Mouse (Mus musculus) stomach, embryonic 15.5 days (tissue): Measurements from ENCODE around the gene Tnfrsf4. TPM values are rescaled to one million over a fixed set of nuclear protein-coding genes. Genes with fewer than 3 reads are reported as not detected.

Experiments
- ATAC-seq: fragments of 200-750 bp; cut with Nextera tagmentation; 2 replicates; pipeline ENCODE4 v1.8.0; 2017; ENCODE audit warnings: low read depth, moderate number of reproducible peaks, moderate TSS enrichment; ENCODE audit not compliant: insufficient read depth, low FRiP score
- H3K27ac ChIP-seq: fragments of 300-500 bp; sonication (generic); 2 replicates; pipeline ENCODE4 v1.5.1; 2015; ENCODE audit warnings: mild to moderate bottlenecking, inconsistent platforms
- H3K27me3 ChIP-seq: fragments of 300-500 bp; sonication (generic); replicated peaks from 2 replicates; pipeline ENCODE4 v1.6.1; 2015; ENCODE audit warnings: inconsistent platforms
- H3K36me3 ChIP-seq: fragments of 300-500 bp; sonication (generic); 2 replicates; pipeline ENCODE4 v1.6.1; 2015; ENCODE audit warnings: inconsistent platforms
- H3K4me1 ChIP-seq: fragments of 300-500 bp; sonication (generic); 2 replicates; pipeline ENCODE4 v1.6.1; 2015; ENCODE audit warnings: inconsistent platforms
- H3K4me2 ChIP-seq: fragments of 300-500 bp; sonication (generic); 2 replicates; pipeline ENCODE4 v1.6.1; 2015; ENCODE audit warnings: mild to moderate bottlenecking, inconsistent platforms
- H3K4me3 ChIP-seq: fragments of 300-500 bp; sonication (generic); replicated peaks from 2 replicates; pipeline ENCODE4 v1.5.1; 2015; ENCODE audit warnings: inconsistent platforms
- H3K9ac ChIP-seq: fragments of 300-500 bp; sonication (generic); 2 replicates; pipeline ENCODE4 v1.6.1; 2015; ENCODE audit warnings: inconsistent platforms
- H3K9me3 ChIP-seq: fragments of 300-500 bp; sonication (generic); 2 replicates; pipeline ENCODE4 v1.6.1; 2016; ENCODE audit warnings: inconsistent platforms
- WGBS: fragments of 180-500 bp; shearing (Covaris S2); methylation state at CpG from one replicate; pipeline ENCODE4 v1.1.7; 2015; 5-methylcytosine and 5-hydroxymethylcytosine counted together
- polyA plus RNA-seq: library from polyadenylated mRNA; unstranded; fragments of >200 nt; fragmentation: Nextera tagmentation; extraction: Ambion mirVana; gene quantifications from 2 replicates; pipeline ENCODE4 v1.2.1, GENCODE M21; 2015

Gene Tnfrsf4
- 0.64 and 1.1 TPM in 2 replicates for polyA plus RNA-seq

- Histone ChIP-seq H3K9ac (no peak within 1 kb of the TSS), H3K4me2 (no peak within 1 kb of the TSS), H3K27ac (no peak within 1 kb of the TSS), H3K36me3 (peaks cover 27% of the 10 kb centered on the region), H3K9me3 (no peaks in the 10 kb centered on the region), H3K4me3 (no peak within 1 kb of the TSS), H3K27me3 (no peaks in the 10 kb centered on the region), H3K4me1 (no peaks in the 10 kb centered on the region)
- no peak for ATAC-seq
- 76% methylated on average over 8 of the region's 8 CpGs for WGBS
Observed at GRCm38 (mm10) chr4:156013637-156014036, at the start of gene Tnfrsf4. Gene Tnfrsf4 (plus strand): TSS chr4:156013843.

- peaks cover 18% of the 10 kb centered on the region for H3K36me3 ChIP-seq
- 87% methylated on average over 11 of the region's 11 CpGs for WGBS
- no peak overlapping the region for H3K4me3 ChIP-seq
- peaks cover 16% of the 10 kb centered on the region; the same call in 1 of the 2 replicates for H3K4me1 ChIP-seq
- H3K4me2 ChIP-seq: no peak overlapping the region
- no peak overlapping the region for H3K27ac ChIP-seq
- no peaks in the 10 kb centered on the region for H3K27me3 ChIP-seq
- ATAC-seq: no peak
- H3K9me3 ChIP-seq: no peaks in the 10 kb centered on the region
- H3K9ac ChIP-seq: no peak overlapping the region
Observed at GRCm38 (mm10) chr4:155964396-155964795, 49.2 kb upstream of the Tnfrsf4 start.

GRCm38 (mm10) chr4:155969043-155969653 lies 44.5 kb upstream of the Tnfrsf4 start:
- no peak overlapping the region for H3K4me2 ChIP-seq
- H3K36me3 ChIP-seq: peaks cover 18% of the 10 kb centered on the region
- no peak overlapping the region for H3K9ac ChIP-seq
- H3K27ac ChIP-seq: no peak overlapping the region
- no peak overlapping the region for H3K4me3 ChIP-seq
- ATAC-seq: peak; percentile 71
- 60% methylated on average over 13 of the region's 13 CpGs for WGBS
- no peaks in the 10 kb centered on the region for H3K27me3 ChIP-seq
- no peaks in the 10 kb centered on the region for H3K9me3 ChIP-seq
- H3K4me1 ChIP-seq: no peaks in the 10 kb centered on the region

- no peaks in the 10 kb centered on the region for H3K4me1 ChIP-seq
- H3K36me3 ChIP-seq: 0 out of 2 replicates have a peak, but pooled peaks cover 10% of the 10 kb centered on the region
- H3K9ac ChIP-seq: no peak overlapping the region
- H3K27ac ChIP-seq: no peak overlapping the region
- WGBS: 86% methylated on average over 5 of the region's 5 CpGs
- H3K27me3 ChIP-seq: no peaks in the 10 kb centered on the region
- no peak overlapping the region for H3K4me2 ChIP-seq
- no peak for ATAC-seq
- H3K4me3 ChIP-seq: no peak overlapping the region
- H3K9me3 ChIP-seq: no peaks in the 10 kb centered on the region
Observed at GRCm38 (mm10) chr4:155970286-155970685, 43.4 kb upstream of the Tnfrsf4 start.

GRCm38 (mm10) chr4:155972651-155973050 lies 41.0 kb upstream of the Tnfrsf4 start:
- no peak overlapping the region for H3K27ac ChIP-seq

GRCm38 (mm10) chr4:155973239-155973638 lies 40.4 kb upstream of the Tnfrsf4 start:
- H3K27ac ChIP-seq: no peak overlapping the region
- no peak overlapping the region for H3K4me3 ChIP-seq

More at GRCm38 (mm10) chr4:155972651-155973050, 41.0 kb upstream of the Tnfrsf4 start:
- no peaks in the 10 kb centered on the region for H3K27me3 ChIP-seq
- no peak overlapping the region for H3K9ac ChIP-seq
- ATAC-seq: no peak
- no peak overlapping the region for H3K4me3 ChIP-seq
- 76% methylated on average over 6 of the region's 6 CpGs for WGBS
- no peaks in the 10 kb centered on the region for H3K4me1 ChIP-seq
- H3K4me2 ChIP-seq: no peak overlapping the region
- no peaks in the 10 kb centered on the region for H3K9me3 ChIP-seq
- H3K36me3 ChIP-seq: no peaks in the 10 kb centered on the region

GRCm38 (mm10) chr4:155981436-155982082 lies 32.1 kb upstream of the Tnfrsf4 start:
- ATAC-seq: no peak
- no peak overlapping the region for H3K4me3 ChIP-seq

More at GRCm38 (mm10) chr4:155973239-155973638, 40.4 kb upstream of the Tnfrsf4 start:
- no peak for ATAC-seq
- 80% methylated on average over 2 of the region's 2 CpGs for WGBS
- no peaks in the 10 kb centered on the region for H3K9me3 ChIP-seq
- H3K4me1 ChIP-seq: no peaks in the 10 kb centered on the region
- H3K4me2 ChIP-seq: no peak overlapping the region
- H3K9ac ChIP-seq: no peak overlapping the region
- no peaks in the 10 kb centered on the region for H3K27me3 ChIP-seq
- H3K36me3 ChIP-seq: no peaks in the 10 kb centered on the region

GRCm38 (mm10) chr4:155983788-155984187 lies 29.9 kb upstream of the Tnfrsf4 start:
- H3K4me2 ChIP-seq: no peak overlapping the region
- no peaks in the 10 kb centered on the region for H3K9me3 ChIP-seq
- H3K27me3 ChIP-seq: no peaks in the 10 kb centered on the region
- H3K4me3 ChIP-seq: no peak overlapping the region
- no peak overlapping the region for H3K9ac ChIP-seq
- no peak for ATAC-seq
- H3K27ac ChIP-seq: no peak overlapping the region
- H3K4me1 ChIP-seq: no peaks in the 10 kb centered on the region
- WGBS: 24% methylated on average over 2 of the region's 2 CpGs
- H3K36me3 ChIP-seq: no peaks in the 10 kb centered on the region

More at GRCm38 (mm10) chr4:155981436-155982082, 32.1 kb upstream of the Tnfrsf4 start:
- H3K9ac ChIP-seq: no peak overlapping the region
- H3K4me2 ChIP-seq: no peak overlapping the region
- H3K27me3 ChIP-seq: no peaks in the 10 kb centered on the region
- no peak overlapping the region for H3K27ac ChIP-seq
- no peaks in the 10 kb centered on the region for H3K9me3 ChIP-seq
- no peaks in the 10 kb centered on the region for H3K36me3 ChIP-seq
- no peaks in the 10 kb centered on the region for H3K4me1 ChIP-seq
- 73% methylated on average over 12 of the region's 12 CpGs for WGBS

GRCm38 (mm10) chr4:155991211-155991907 lies 22.3 kb upstream of the Tnfrsf4 start:
- Histone ChIP-seq H3K4me3 (peak overlapping the region; percentile 69), H3K36me3 (peaks cover 6% of the 10 kb centered on the region; the same call in 1 of the 2 replicates), H3K4me2 (peak overlapping the region; percentile 99), H3K9me3 (no peaks in the 10 kb centered on the region), H3K9ac (peak overlapping the region; percentile 74; the same call in 1 of the 2 replicates), H3K4me1 (peaks cover 18% of the 10 kb centered on the region), H3K27me3 (no peaks in the 10 kb centered on the region), H3K27ac (peak overlapping the region; percentile 97)
- ATAC-seq: no peak
- WGBS: 80% methylated on average over 22 of the region's 22 CpGs

GRCm38 (mm10) chr4:155991908-155992230 lies 21.8 kb upstream of the Tnfrsf4 start:
- H3K36me3 ChIP-seq: peaks cover 6% of the 10 kb centered on the region; the same call in 1 of the 2 replicates
- H3K9ac ChIP-seq: peak overlapping the region; percentile 74
- H3K4me3 ChIP-seq: peak overlapping the region; percentile 69
- WGBS: 24% methylated on average over 37 of the region's 37 CpGs
- no peaks in the 10 kb centered on the region for H3K9me3 ChIP-seq
- H3K27ac ChIP-seq: peak overlapping the region; percentile 97
- H3K4me2 ChIP-seq: peak overlapping the region; percentile 99
- no peak for ATAC-seq
- no peaks in the 10 kb centered on the region for H3K27me3 ChIP-seq
- peaks cover 18% of the 10 kb centered on the region for H3K4me1 ChIP-seq

- WGBS: under 1% methylated on average over 99 of the region's 99 CpGs
- H3K36me3 ChIP-seq: peaks cover 6% of the 10 kb centered on the region; the same call in 1 of the 2 replicates
- H3K27me3 ChIP-seq: no peaks in the 10 kb centered on the region
Observed at GRCm38 (mm10) chr4:155992241-155992905, 21.3 kb upstream of the Tnfrsf4 start, which contains the start of the genes B3galt6 and Sdf4. Gene B3galt6 (minus strand): TSS chr4:155992649. Gene Sdf4 (plus strand): TSS chr4:155992872.

More at GRCm38 (mm10) chr4:155992241-155992905, 21.3 kb upstream of the Tnfrsf4 start, which contains the start of the genes B3galt6 and Sdf4:
- peak within 1 kb of the TSS; percentile 69 for H3K4me3 ChIP-seq
- peak within 1 kb of the TSS; percentile 99 for H3K4me2 ChIP-seq
- H3K4me1 ChIP-seq: peaks cover 18% of the 10 kb centered on the region
- H3K9me3 ChIP-seq: no peaks in the 10 kb centered on the region
- H3K27ac ChIP-seq: peak within 1 kb of the TSS; percentile 97
- peak within 1 kb of the TSS; percentile 74 for H3K9ac ChIP-seq
- ATAC-seq: peak; percentile 83
